Mouse (Mus musculus): ENCODE measurements around the gene Gm45808.

Gm45808 gene

DNA sequence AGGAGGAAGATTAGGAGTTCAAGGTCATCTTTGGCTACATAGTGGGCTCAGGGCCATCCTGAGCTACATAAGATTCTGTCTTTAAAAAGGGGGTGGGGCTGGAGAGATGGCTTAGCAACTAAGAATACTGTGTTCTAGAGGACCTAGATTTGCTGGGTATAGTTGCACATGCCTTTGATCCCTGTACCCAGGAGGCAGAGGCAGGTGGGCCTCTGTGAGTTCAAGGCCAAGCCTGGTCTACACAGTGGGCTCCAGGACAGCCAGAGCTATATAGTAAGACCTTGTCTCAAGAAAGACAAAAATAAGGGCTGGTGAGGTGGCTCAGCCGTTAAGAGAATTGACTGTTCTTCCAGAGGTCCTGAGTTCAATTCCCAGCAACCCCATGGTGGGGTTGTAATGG, 36.6 kb downstream of the Gm45808 start:
- no peak for DNase-seq (ENCODE audit: low spot score in 2 of 2)

DNA sequence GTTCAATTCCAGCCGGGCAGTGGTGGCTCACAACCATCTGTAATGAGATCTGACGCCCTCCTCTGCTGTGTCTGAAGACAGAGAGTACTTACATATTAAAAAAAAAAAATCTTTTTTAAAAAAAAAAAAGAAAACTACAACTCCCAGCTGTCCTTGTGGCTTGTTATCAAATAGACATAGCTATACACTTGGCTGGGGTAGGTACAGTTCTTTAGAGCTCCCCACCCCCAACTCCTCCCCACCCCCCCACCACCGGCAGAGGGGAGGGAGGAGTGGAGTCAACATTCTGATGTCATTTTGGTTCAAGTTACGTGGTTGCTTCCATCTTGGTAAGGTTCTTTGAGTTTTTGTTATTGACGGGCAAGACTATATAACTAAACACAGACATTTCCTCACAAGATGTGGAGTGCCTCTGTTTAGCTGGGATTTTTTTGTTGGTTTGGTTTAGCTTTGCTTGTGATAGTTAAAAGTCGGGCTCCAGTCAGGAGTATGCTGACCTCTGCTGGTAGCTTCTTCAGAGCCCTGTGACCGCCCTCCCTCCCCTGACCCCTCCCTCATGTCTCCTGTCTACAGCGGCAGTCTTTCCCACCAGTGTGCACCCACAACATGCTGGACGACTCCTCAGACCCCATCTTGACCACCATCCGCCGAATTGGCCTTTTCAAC, 39.2 kb downstream of the Gm45808 start:
- no peak for DNase-seq (ENCODE audit: low spot score in 2 of 2)

DNA sequence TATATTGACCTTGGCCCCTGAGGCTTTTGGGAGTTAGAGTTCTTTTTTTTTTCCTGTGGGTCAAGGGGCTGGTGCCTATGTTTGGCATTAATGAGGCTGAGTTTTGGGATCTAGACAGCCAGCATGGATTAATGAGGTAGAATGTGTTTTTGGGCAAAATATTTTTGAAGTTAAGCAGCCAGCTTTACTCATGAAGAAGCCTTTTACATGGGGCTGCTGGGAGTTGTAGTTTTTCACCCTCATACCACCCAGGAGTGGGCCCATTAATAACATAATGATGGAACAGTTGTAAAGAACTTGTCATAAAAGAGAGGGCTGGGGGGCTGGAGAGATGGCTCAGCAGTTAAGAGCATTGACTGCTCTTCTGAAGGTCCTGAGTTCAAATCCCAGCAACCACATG, 40.0 kb downstream of the Gm45808 start:
- no peak for DNase-seq (ENCODE audit: low spot score in 2 of 2)

DNA sequence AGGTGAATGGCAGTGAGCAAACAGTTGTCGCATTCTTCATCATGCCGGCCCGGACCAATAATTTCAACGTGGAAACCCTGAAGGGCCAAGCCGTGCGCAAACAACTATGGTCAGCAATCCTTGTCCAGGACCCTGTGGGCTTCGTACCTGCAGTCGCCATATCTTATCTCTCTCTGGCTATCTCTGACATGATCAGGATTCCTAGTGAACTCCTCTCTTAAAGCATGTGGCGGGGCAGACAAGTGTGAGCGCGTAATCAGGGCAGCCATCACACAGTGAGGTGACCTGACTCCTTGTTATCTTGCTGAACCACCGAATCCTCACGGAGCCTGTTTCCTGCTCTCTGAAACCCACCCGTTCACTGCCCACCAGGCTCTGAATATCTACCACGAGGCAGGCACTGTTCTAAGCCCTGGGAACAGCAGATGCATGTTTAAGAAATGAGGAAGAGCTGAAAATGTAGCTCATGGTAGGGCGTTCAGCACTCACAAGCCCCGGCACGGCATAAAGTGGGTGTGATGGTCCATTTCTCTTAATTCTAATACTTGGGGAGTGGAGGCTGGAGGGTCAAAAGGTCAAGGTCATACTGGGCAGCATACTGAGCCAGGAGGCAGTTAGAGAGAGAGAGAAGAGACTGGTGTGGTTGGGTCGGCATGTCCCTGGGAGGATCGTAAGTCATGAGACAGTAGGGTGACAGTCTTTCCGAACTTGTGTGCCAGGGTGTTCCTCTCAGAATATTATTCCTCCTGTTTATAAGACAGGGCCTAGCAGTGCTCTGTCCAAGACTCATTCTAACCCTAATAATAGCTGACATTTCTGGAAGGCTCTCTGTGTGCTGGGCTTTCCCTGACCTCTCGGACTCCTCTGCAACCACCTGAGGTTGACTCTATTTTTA, 42.8 kb downstream of the Gm45808 start:
- no peak for DNase-seq (ENCODE audit: low spot score in 2 of 2)

DNA sequence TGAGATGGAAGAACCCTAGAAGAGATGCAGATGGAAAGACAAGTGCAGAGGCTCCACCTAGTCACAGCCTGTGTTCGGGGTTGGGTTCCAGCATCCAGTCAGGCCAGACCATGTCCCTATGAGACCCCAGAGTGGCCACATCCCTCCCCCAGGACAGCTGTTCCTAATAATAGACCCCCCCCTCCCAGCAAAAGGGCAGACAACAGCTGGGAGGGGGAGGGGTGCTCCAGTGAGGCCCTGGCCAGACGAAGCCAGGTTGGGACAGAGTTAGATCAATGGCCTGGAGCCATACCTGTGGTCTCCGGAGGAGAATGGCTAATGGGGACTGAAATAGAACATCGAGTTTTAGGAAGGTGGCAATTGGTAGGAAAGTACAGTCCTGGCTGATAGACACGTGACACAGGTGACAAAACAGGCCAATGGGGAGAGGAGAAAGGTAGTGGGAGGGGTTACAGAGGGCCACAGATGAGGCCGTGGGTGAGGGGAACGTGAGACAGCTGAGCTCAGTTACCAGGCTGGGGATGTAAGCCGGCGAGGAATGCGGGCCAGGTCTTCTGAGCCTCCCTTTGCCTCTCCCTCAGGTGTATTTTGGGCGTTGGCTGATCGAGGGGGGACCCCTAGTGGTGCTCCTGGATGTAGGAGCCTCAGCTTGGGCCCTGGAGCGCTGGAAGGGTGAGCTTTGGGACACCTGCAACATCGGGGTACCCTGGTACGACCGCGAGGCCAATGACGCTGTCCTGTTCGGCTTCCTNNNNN, 48.9 kb downstream of the Gm45808 start, which contains the start of gene Ruvbl2:
Ruvbl2 (minus strand) TSS at position 576 of the 756 bp plus-strand sequence.
- no peak for DNase-seq (ENCODE audit: low spot score in 2 of 2)

DNA sequence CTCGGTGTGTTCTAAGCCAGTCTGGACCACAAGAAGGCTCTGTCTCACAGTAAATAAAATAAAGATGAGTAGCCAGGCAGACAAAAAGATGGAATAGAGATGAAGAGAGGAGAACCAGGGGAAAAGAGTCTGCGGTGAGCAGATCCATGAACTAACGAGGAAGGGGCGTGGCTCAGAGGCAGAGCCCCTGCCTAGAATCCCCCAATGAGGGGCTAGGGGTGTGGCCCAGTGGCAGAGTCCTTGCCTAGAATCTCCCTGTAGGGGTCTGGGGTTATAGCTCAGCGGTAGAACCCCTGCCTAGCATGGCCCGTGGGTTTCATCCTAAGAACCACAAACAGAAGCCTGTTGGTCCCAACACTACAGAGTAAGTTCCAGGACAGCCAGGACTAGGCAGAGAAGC, 49.6 kb downstream of the Gm45808 start:
- DNase-seq (ENCODE audit: low spot score in 2 of 2), result no peak

DNA sequence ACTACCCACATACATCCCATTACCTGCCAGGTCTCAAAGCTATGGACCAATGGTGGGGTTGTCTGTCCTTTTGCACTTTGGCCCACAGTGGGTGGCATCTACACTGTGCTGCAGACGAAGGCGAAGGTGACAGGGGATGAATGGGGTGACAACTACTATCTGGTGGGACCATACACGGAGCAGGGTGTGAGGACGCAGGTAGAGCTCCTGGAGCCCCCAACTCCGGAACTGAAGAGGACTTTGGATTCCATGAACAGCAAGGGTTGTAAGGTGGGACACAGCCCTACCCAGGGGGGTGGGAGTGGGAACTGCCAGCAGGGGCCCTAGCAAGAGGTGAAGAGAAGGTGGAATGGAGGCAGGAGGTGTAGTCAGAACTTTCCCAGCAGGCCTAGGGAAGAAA, 50.2 kb downstream of the Gm45808 start:
- DNase-seq (ENCODE audit: low spot score in 2 of 2), result no peak

DNA sequence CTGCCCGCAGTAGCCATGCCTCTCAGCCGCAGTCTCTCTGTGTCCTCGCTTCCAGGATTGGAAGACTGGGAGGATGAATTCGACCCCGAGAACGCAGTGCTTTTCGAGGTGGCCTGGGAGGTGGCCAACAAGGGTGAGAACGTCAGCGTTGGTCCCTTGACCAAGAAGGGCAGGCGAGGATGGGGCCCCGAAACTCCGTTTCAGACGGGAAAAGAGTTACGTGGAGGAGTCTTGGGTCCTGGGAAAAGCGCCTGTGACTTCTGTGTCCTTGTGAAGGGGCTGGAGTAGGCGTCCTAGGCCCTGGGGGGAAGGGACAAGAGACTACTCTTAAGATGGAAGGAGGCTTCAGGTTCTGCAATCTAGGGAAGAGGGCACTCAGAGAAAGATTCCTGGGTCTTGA, 51.6 kb downstream of the Gm45808 start:
- DNase-seq (ENCODE audit: low spot score in 2 of 2), result no peak

DNA sequence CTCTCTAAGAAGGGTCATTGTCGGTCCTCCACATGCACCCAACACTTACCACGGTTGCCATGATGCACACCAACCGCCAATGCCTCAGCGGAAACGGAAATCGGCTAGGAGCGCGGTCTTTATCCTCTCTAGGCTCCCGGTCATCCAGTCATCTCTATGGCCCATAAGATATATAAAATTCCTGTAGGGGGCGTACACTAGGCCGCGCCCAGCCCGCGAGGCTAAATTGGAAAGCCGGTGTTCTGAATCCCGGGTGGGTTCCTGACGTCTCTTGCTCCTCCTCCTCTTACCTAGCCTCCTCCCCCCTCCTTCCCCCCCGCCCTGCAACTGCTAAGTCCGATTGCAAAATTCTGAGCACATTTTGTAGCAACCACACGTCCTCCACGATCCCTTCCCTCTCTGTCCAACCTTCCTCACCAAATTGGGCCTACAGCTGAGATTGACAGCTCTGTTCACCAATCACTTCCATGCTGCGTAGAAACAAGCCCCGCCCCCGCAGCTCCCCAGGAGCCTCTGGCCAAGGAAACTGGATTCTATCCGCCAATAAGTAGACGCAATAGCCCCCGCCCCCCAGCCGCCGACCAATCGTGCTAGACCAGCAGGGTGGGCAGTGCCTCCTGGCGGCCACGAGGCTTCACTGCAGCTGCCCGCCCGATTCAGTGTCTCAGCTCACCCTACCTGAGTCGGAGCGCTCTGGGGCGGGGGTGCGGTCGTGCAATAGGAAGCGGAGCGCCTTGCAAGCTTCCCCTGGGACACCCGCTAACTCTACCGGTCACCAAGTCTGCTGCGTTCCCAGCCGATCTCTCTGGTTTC, 52.2 kb downstream of the Gm45808 start, which contains the start of gene Gys1:
Gys1 (plus strand) TSS at position 642 of the 813 bp plus-strand sequence.
- DNase-seq (ENCODE audit: low spot score in 2 of 2), result peak; percentile 99 to 100

DNA sequence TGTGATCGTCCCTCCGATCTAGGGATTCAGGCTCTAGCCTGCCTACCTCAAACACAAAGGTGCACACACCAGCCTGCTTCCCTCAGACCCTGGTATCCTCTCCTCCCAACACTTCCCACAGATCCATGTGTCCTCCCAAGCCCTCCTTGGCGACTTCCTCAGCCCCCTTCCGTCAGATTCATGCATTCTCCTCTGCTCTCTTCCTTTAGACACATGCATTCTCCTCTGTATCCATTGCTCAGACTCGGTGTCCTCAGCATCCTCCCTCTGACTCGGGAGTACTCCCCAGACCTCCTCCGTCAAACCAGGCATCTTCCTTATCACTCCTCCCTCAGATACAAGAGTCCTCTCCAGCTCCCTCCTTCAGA, 52.8 kb downstream of the Gm45808 start:
- DNase-seq (ENCODE audit: low spot score in 2 of 2), result no peak

DNA sequence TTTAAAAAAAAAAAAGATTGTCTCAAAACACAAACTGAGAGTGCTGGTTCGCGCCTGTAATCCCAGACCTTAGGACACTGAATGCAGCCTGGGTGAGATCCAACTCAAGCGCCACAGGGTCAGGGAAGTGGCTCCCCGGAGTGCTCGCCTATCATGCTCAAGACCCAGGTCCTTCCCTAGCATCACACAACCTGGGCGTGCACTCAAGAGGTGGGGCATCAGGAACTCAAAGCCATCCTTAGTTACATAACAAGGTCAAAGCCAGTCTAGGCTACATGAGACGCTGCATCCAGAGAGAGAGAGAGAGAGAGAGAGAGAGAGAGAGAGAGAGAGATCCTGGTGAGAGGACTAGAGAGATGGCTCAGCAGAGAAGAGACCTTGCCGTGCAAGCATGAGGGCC, 60.1 kb downstream of the Gm45808 start:
- no peak for DNase-seq (ENCODE audit: low spot score in 2 of 2)

DNA sequence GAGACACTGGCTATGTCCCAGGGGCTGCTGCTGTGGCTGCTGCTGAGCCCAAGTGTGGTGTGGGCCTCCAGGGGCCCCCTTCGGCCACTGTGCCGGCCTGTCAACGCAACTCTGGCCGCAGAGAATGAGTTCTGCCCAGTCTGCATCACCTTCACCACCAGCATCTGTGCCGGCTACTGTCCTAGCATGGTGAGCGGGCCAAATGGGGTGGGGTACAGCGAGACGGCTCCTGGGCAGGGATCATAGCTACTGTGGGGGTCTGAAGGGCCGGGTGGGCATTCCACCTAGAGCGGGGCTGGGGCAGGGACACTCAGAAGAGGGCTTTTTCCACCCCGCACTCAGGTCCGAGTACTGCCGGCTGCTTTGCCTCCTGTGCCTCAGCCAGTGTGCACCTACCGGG, 65.4 kb downstream of the Gm45808 start:
- no peak for DNase-seq (ENCODE audit: low spot score in 2 of 2)

DNA sequence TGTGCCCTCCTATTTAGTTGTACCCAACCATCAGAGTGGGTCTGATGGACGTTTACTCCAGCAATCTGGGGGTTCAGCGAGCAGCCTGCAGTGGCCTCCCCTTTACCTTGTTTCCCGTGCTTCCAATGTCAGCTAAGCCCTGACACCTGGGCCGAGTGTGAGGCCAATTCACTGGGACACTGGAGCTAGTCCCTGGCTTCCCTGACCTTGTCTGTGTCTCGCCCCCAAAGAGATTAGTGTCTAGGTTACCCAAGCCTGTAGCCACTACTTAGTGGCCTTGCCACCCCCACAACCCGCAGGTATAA, 66.0 kb downstream of the Gm45808 start, which contains the start of gene Lhb:
Lhb (plus strand) TSS at position 206 of the 305 bp plus-strand sequence.
- no peak for DNase-seq (ENCODE audit: low spot score in 2 of 2)

DNA sequence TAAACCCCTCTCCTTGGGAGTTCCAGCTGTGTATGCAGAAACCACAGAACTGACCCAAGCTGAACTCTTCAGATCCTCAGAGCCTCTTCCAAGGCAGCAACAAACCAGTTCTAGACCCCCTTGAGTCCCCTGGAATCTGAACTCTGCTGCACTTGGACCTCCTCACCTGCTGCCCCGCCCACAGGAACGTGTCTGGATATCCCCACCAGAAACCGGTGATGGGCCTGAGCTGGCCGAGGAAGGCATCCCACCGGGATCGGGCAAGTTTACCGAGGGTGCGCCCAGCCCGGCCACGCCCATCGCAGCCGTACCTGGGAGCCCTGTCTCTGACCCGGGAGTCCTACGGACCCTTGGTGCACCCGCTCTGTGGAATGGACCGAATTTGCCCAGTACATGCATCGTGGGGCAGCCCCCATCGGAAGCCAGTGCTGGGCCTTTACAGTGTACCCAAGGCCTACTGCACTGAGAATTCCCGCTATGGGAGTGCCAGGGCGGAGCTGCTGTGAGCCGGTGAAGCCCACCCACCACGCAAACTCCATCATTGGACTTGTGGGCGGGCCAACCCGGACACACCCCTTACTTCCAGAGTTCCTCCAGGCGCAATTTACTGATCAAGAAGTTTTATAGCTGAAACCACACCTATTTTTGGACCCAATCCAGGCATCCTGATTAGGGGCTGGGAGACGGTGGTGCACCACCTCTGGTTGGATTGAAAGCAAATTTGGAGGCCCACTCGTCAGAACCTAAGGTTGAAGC, 66.6 kb downstream of the Gm45808 start:
- DNase-seq (ENCODE audit: low spot score in 2 of 2), result no peak

DNA sequence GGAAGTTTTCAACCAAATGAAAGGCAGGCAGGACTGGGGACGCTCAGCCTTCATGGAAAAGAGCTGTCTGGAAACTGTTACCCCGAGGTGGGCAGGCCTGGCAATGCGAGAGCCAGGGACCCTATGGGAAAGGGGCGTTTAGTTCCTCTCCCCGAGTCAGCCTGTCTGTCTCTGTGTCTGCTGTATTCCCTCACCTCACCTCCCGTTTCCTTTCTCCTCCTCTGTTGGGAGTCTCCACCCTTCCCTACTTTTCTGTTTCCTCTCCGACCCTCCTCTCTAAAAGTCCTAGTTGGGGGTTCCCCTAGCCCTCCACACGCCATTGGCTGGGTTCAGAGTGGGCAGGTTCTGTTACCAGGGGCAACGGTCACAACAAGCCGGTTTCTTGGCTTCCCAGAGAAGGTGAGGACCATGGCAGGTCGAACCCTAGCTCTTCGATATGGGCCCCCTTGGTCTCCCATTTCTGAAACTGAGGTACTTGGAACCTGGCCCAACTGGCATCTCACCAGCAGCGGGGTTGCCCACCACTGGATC, 68.6 kb downstream of the Gm45808 start:
- DNase-seq (ENCODE audit: low spot score in 2 of 2), result no peak
